Mouse (Mus musculus) brain, embryonic 14.5 days (tissue): ENCODE measurements around the gene Cux1.

Experiments used
- CTCF ChIP-seq: fragments of 200-500 bp; IDR thresholded peaks from 2 replicates; pipeline ENCODE4 v1.5.1; 2012; ENCODE audit warnings: inconsistent platforms, mild to moderate bottlenecking, moderate library complexity, borderline replicate concordance; ENCODE audit not compliant: insufficient read depth, insufficient read length; ENCODE audit errors: extremely low read depth
- POLR2A ChIP-seq: fragments of 200-500 bp; IDR thresholded peaks from 2 replicates; pipeline ENCODE4 v1.6.1; 2012; ENCODE audit warnings: mild to moderate bottlenecking, inconsistent platforms, borderline replicate concordance; ENCODE audit not compliant: poor library complexity, insufficient read depth, insufficient read length, severe bottlenecking; ENCODE audit errors: extremely low read depth

DNA sequence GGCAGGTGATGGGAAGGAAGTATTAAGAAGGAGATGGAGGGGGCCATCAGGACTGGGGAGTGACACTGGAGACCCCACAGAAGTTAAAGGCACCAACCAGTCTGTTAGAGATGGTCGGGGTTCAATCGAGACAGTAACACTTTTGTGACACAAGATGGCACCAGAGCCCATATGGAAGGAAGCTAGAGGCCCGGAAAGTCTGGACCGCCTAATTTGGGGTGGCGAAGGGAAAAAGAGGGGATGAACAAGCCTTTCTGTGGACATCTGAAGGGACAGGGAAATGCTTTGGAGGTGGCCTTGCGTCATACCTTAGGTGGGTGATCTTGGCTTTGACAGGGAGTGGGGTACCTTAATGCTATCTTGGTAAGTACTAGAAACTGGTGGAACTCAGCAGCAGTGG, 285.9 kb downstream of the Cux1 start:
- TF ChIP-seq POLR2A (no peak), CTCF (peak; percentile 76; the same call in 1 of the 2 replicates)
